11 mouse cellular contexts compared by ENCODE assay signal in genomic region chr2:105689304-105689770, GRCm38 (mm10). TPM values are rescaled to one million over a fixed set of nuclear protein-coding genes. Genes with fewer than 3 reads are reported as not detected.
DNase-seq lines count a peak whose midpoint lies in the region; ATAC-seq lines count a peak whose summit lies in the region.
"Had no signal": no experiment of that assay in that cellular context is flagged by ENCODE, and none has a peak within 500 bp of the region (broad histone marks: within the 10 kb centered on the region; RNA-seq: fewer than 3 reads in every experiment).

No protein-coding gene starts in this region.

- H3K4me1 ChIP-seq in intestine, embryonic 14.5 days (replicated peaks; ENCODE audit: control insufficient read depth, insufficient read depth, low read length), result no peaks in the 10 kb centered on the region
- H3K4me1 ChIP-seq in intestine, embryonic 16.5 days (ENCODE audit: control insufficient read depth, insufficient read depth, low read length), result peaks cover 5% of the 10 kb centered on the region; the same call in 1 of the 2 replicates
- no peaks in the 10 kb centered on the region; the same call in 1 of the 2 replicates for H3K4me1 ChIP-seq in liver, embryonic 12.5 days

- H3K4me2 ChIP-seq in intestine, embryonic 14.5 days (ENCODE audit: low read length), result no peak overlapping the region
- no peak overlapping the region for H3K4me2 ChIP-seq in intestine, embryonic 16.5 days (ENCODE audit: low read depth, low read length)
- H3K4me2 ChIP-seq in liver, embryonic 12.5 days, result no peak overlapping the region
- H3K4me2 ChIP-seq: lung, embryonic 15.5 days had no signal

- WGBS in intestine, embryonic 14.5 days, result 0% methylated on average over 15 of the region's 15 CpGs
- WGBS in intestine, embryonic 16.5 days, result under 1% methylated on average over 15 of the region's 15 CpGs
- 2% methylated on average over 15 of the region's 15 CpGs for WGBS in liver, embryonic 12.5 days (ENCODE audit: insufficient replicate concordance)

- no peaks in the 10 kb centered on the region for H3K36me3 ChIP-seq in intestine, embryonic 14.5 days (ENCODE audit: control insufficient read depth, insufficient read depth, low read length)
- H3K36me3 ChIP-seq in intestine, embryonic 16.5 days (ENCODE audit: control insufficient read depth, insufficient read depth, low read length), result no peaks in the 10 kb centered on the region
- no peaks in the 10 kb centered on the region for H3K36me3 ChIP-seq in liver, embryonic 12.5 days
- H3K36me3 ChIP-seq: lung, embryonic 15.5 days had no signal

- no peak overlapping the region for H3K9ac ChIP-seq in intestine, embryonic 14.5 days (ENCODE audit: low read length)
- H3K9ac ChIP-seq in intestine, embryonic 16.5 days (ENCODE audit: low read depth, low read length), result no peak overlapping the region
- no peak overlapping the region for H3K9ac ChIP-seq in liver, embryonic 12.5 days
- H3K9ac ChIP-seq: lung, embryonic 15.5 days had no signal

- H3K27me3 ChIP-seq in intestine, embryonic 14.5 days (replicated peaks; ENCODE audit: control insufficient read depth, insufficient read depth, low read length), result peaks cover 95% of the 10 kb centered on the region
- H3K27me3 ChIP-seq in intestine, embryonic 16.5 days (replicated peaks; ENCODE audit: control insufficient read depth, insufficient read depth, low read length), result peaks cover 77% of the 10 kb centered on the region
- H3K27me3 ChIP-seq in liver, embryonic 12.5 days (replicated peaks), result peaks cover 95% of the 10 kb centered on the region

- H3K9me3 ChIP-seq in intestine, embryonic 14.5 days (ENCODE audit: control insufficient read depth, low read length), result no peaks in the 10 kb centered on the region
- no peaks in the 10 kb centered on the region for H3K9me3 ChIP-seq in intestine, embryonic 16.5 days (ENCODE audit: control insufficient read depth, low read length)
- H3K9me3 ChIP-seq in liver, embryonic 12.5 days (replicated peaks), result no peaks in the 10 kb centered on the region
- H3K9me3 ChIP-seq: G1E; lung, embryonic 15.5 days had no signal

- no peak overlapping the region for H3K27ac ChIP-seq in intestine, embryonic 14.5 days (ENCODE audit: low read depth)
- H3K27ac ChIP-seq in intestine, embryonic 16.5 days (ENCODE audit: low read length), result no peak overlapping the region
- no peak overlapping the region for H3K27ac ChIP-seq in liver, embryonic 12.5 days
- H3K27ac ChIP-seq: lung, embryonic 15.5 days had no signal

- no peak overlapping the region for H3K4me3 ChIP-seq in intestine, embryonic 14.5 days (ENCODE audit: low read depth, low read length)
- H3K4me3 ChIP-seq in intestine, embryonic 16.5 days (ENCODE audit: low read length), result no peak overlapping the region
- H3K4me3 ChIP-seq in liver, embryonic 12.5 days, result no peak overlapping the region
- H3K4me3 ChIP-seq: lung, embryonic 15.5 days had no signal

- DNase-seq in intestine, embryonic 14.5 days (ENCODE audit: low spot score), result peak; percentile 55
- peak; percentile 69 to 73 for DNase-seq in cerebellum, postnatal 25 days
- peak; percentile 18 for DNase-seq in forelimb bud, embryonic 11.5 days (ENCODE audit: low read depth, low spot score)
- DNase-seq in neural tube, embryonic 10.5 days (ENCODE audit: extremely low spot score, low spot score), result peak; percentile 70
- no peak for DNase-seq in thymus, postnatal 10 days (ENCODE audit: low spot score in 2 of 2)
- no peak for DNase-seq in adrenal gland, adult 18-20 months (ENCODE audit: low spot score in 2 of 2)
- DNase-seq: right cerebral cortex, postnatal 14 days had no signal

- no peak for ATAC-seq in intestine, embryonic 14.5 days (replicated peaks; ENCODE audit: low FRiP score, low TSS enrichment, low read depth)
- ATAC-seq in intestine, embryonic 16.5 days, result no peak
- no peak for ATAC-seq in liver, embryonic 12.5 days

RNA-seq across cellular contexts. Expression of gene Pax6, which starts 20.6 kb away (rescaled TPM):
- 0.19 and 2.2 TPM in 2 replicates for polyA plus RNA-seq in intestine, embryonic 14.5 days (2014; fragmentation: Nextera tagmentation; extraction: Ambion mirVana)
- 1.2 and 1.8 TPM in 2 replicates for polyA plus RNA-seq in intestine, embryonic 16.5 days (2015; fragmentation: Nextera tagmentation; extraction: Ambion mirVana)
- polyA plus RNA-seq in liver, embryonic 12.5 days (2016; fragmentation: Nextera tagmentation; extraction: Ambion mirVana), result 0.05 TPM in 1 of 2 replicates, not detected in the other
- not detected for total RNA-seq in adrenal gland, adult 18-20 months (2021)
- polyA plus RNA-seq: lung, embryonic 15.5 days had no signal

Comparison
In these comparisons a context has a peak if more than half of its experiments do, and no peak if none do; other contexts are left out.
1. DNase-seq: peak in intestine, embryonic 14.5 days (single experiment), cerebellum, postnatal 25 days (2 of 2), forelimb bud, embryonic 11.5 days (single experiment) and neural tube, embryonic 10.5 days (single experiment); none in thymus, postnatal 10 days (0 of 2) and adrenal gland, adult 18-20 months (0 of 2).